Mouse (Mus musculus) layer of hippocampus, postnatal 36 days (tissue): ENCODE measurements around the gene Faim2. TPM values are rescaled to one million over a fixed set of nuclear protein-coding genes. Genes with fewer than 3 reads are reported as not detected.

Source experiments
- DNase-seq, 2 experiments: peaks; one replicate each; pipeline ENCODE4 v3.0.0; 2022
- total RNA-seq, 2 experiments: library from RNA; stranded (reverse); gene quantifications; 2 replicates each; pipeline ENCODE4 v1.2.3; 2021

Faim2 gene
- total RNA-seq, 2 experiments from 2014 or later, result 373 to 394 TPM

- DNase-seq, result peak; percentile 87 to 90
These were observed 70.2 kb downstream of the Faim2 start, which contains the start of gene Nckap5l for GRCm38 (mm10) chr15:99457606-99458401. Gene Nckap5l (minus strand): TSS chr15:99457748.

GRCm38 (mm10) chr15:99456963-99457605, 70.9 kb downstream of the Faim2 start:
- DNase-seq, result peak; percentile 62 to 67

- no peak for DNase-seq
These were observed 71.5 kb downstream of the Faim2 start for GRCm38 (mm10) chr15:99456338-99456962.

GRCm38 (mm10) chr15:99455415-99455814, 72.5 kb downstream of the Faim2 start:
- no peak for DNase-seq

GRCm38 (mm10) chr15:99454585-99455279, 73.2 kb downstream of the Faim2 start:
- no peak for DNase-seq

- no peak for DNase-seq
These were observed 74.6 kb downstream of the Faim2 start for GRCm38 (mm10) chr15:99453153-99453900.

GRCm38 (mm10) chr15:99449751-99450280, 78.1 kb downstream of the Faim2 start:
- DNase-seq, result no peak

GRCm38 (mm10) chr15:99449131-99449750, 78.7 kb downstream of the Faim2 start:
- peak; percentile 55 to 68 for DNase-seq

Other genes starting within 250 kb of the Faim2 start
- gene Prpf40b, start 233.1 kb downstream of the Faim2 start, total RNA-seq, result 10 to 100 TPM; 96.8 to 98.3 TPM
- gene Fam186b, start 232.3 kb downstream of the Faim2 start, total RNA-seq, result 1 to 10 TPM; 1.1 to 1.6 TPM
- 1 to 10 TPM; 9.2 to 10.0 TPM for gene Fmnl3, start 157.7 kb downstream of the Faim2 start, total RNA-seq
- 100 to 1,000 TPM; 357 TPM for gene Tmbim6, start 135.3 kb downstream of the Faim2 start, total RNA-seq
- gene Nckap5l, start 70.4 kb downstream of the Faim2 start, total RNA-seq, result 10 to 100 TPM; 20.3 to 20.9 TPM
- gene Bcdin3d, start 53.4 kb downstream of the Faim2 start, total RNA-seq, result 1 to 10 TPM; 3.9 to 5.0 TPM
- not detected for gene Aqp2, start 50.9 kb upstream of the Faim2 start, total RNA-seq
- gene Aqp5, start 62.6 kb upstream of the Faim2 start, total RNA-seq, result not detected
- under 1 TPM in 1 of 2 experiments, not detected in 1; 0.25 TPM for gene Aqp6, start 73.2 kb upstream of the Faim2 start, total RNA-seq
- gene Racgap1, start 123.5 kb upstream of the Faim2 start, total RNA-seq, result 1 to 10 TPM; 5.2 TPM
- 10 to 100 TPM; 34.4 to 36.3 TPM for gene Asic1, start 142.2 kb upstream of the Faim2 start, total RNA-seq
- 100 to 1,000 TPM; 106 to 109 TPM for gene Smarcd1, start 174.0 kb upstream of the Faim2 start, total RNA-seq
- 1 to 10 TPM; 4.1 to 6.3 TPM for gene Gm17349, start 177.3 kb upstream of the Faim2 start, total RNA-seq
- 100 to 1,000 TPM; 135 to 146 TPM for gene Gpd1, start 189.3 kb upstream of the Faim2 start, total RNA-seq
- 100 to 1,000 TPM; 122 to 134 TPM for gene Cox14, start 197.5 kb upstream of the Faim2 start, total RNA-seq
- 10 to 100 TPM; 29.6 to 30.2 TPM for gene Cers5, start 244.7 kb upstream of the Faim2 start, total RNA-seq